Comparison of ENCODE assay signal across 8 mouse cellular contexts in genomic region chr5:146793630-146794083, GRCm38 (mm10). TPM values are rescaled to one million over a fixed set of nuclear protein-coding genes. Genes with fewer than 3 reads are reported as not detected.
DNase-seq lines count a peak whose midpoint lies in the region; ATAC-seq and TF ChIP-seq lines count a peak whose summit lies in the region.

No protein-coding gene starts in this region.

- TF ChIP-seq RAD21 in MEL (IDR thresholded peaks at IDR 0.05; ENCODE audit: low read depth, low read length) = no peak

- WGBS in kidney, adult 2 months = under 1% methylated on average over 18 of the region's 18 CpGs
- WGBS in hindbrain, embryonic 12.5 days = 9% methylated on average over 18 of the region's 18 CpGs
- 8% methylated on average over 18 of the region's 18 CpGs for WGBS in midbrain, embryonic 13.5 days

- no peak for ATAC-seq in hindbrain, embryonic 12.5 days (ENCODE audit: low FRiP score)
- ATAC-seq in midbrain, embryonic 13.5 days = no peak

- TF ChIP-seq POLR2A in kidney, adult 2 months (IDR thresholded peaks at IDR 0.05; ENCODE audit: low read depth, low read length) = no peak
- TF ChIP-seq POLR2A in MEL (IDR thresholded peaks at IDR 0.05; ENCODE audit: control insufficient read depth in 1 of 2, insufficient read depth in 1 of 2, low read depth in 1 of 2, low read length in 2 of 2, poor library complexity in 1 of 2) = no peak

- no peak for TF ChIP-seq CTCF in kidney, adult 2 months (conservative IDR thresholded peaks at IDR 0.05; ENCODE audit: insufficient read depth, insufficient read length, low read depth, low read length)
- no peak for TF ChIP-seq CTCF in MEL (IDR thresholded peaks at IDR 0.05 in 2 of 3, conservative IDR thresholded peaks at IDR 0.05 in 1 of 3; ENCODE audit: control insufficient read depth in 1 of 3, insufficient read depth in 1 of 3, low read depth in 2 of 3, low read length in 3 of 3, poor library complexity in 1 of 3, severe bottlenecking in 1 of 3)

- H3K4me2 ChIP-seq in hindbrain, embryonic 12.5 days (replicated peaks) = peak overlapping the region; percentile 80
- H3K4me2 ChIP-seq in midbrain, embryonic 13.5 days (replicated peaks) = peak overlapping the region; percentile 84

- intact Hi-C loops in left cerebral cortex, postnatal 36 days (cut with DNase I) = loop anchor here (2.0 to 5.0 kb wide), 2 partner anchors 39 to 66 kb away; partner anchors contain the start of gene Rpl21

- no peaks in the 10 kb centered on the region for H3K27me3 ChIP-seq in kidney, adult 2 months (replicated peaks; ENCODE audit: control insufficient read depth, insufficient read depth, low read length)
- H3K27me3 ChIP-seq in MEL (ENCODE audit: control insufficient read depth in 1 of 2, insufficient read depth in 2 of 2, low read length in 2 of 2) = no peaks in the 10 kb centered on the region
- H3K27me3 ChIP-seq in hindbrain, embryonic 12.5 days = no peaks in the 10 kb centered on the region
- H3K27me3 ChIP-seq in midbrain, embryonic 13.5 days = no peaks in the 10 kb centered on the region

- H3K9ac ChIP-seq in MEL (ENCODE audit: control insufficient read depth, low read depth, low read length, poor library complexity, severe bottlenecking) = peak overlapping the region; percentile 88
- peak overlapping the region; percentile 98 for H3K9ac ChIP-seq in hindbrain, embryonic 12.5 days
- peak overlapping the region; percentile 95 for H3K9ac ChIP-seq in midbrain, embryonic 13.5 days (replicated peaks)

- H3K36me3 ChIP-seq in kidney, adult 2 months (ENCODE audit: control insufficient read depth, insufficient read depth, low read length) = no peaks in the 10 kb centered on the region
- H3K36me3 ChIP-seq in MEL (ENCODE audit: control insufficient read depth in 1 of 2, insufficient read depth in 2 of 2, low read length in 2 of 2) = peaks cover 0 to 7% of the 10 kb centered on the region in 2 experiments; a peak in 2 of 4 replicates
- no peaks in the 10 kb centered on the region for H3K36me3 ChIP-seq in hindbrain, embryonic 12.5 days
- no peaks in the 10 kb centered on the region for H3K36me3 ChIP-seq in midbrain, embryonic 13.5 days

- H3K4me1 ChIP-seq in kidney, adult 2 months (ENCODE audit: control insufficient read depth, insufficient read depth, low read length) = peaks cover 42% of the 10 kb centered on the region
- H3K4me1 ChIP-seq in MEL (ENCODE audit: control insufficient read depth in 1 of 2, insufficient read depth in 2 of 2, low read length in 2 of 2) = peaks cover 4 to 21% of the 10 kb centered on the region in 2 experiments
- peaks cover 30% of the 10 kb centered on the region for H3K4me1 ChIP-seq in hindbrain, embryonic 12.5 days
- H3K4me1 ChIP-seq in midbrain, embryonic 13.5 days (replicated peaks) = peaks cover 50% of the 10 kb centered on the region

- peak overlapping the region; percentile 71 for H3K4me3 ChIP-seq in kidney, adult 2 months (ENCODE audit: insufficient read depth, low read depth, low read length)
- peak overlapping the region; percentile 84 to 93 for H3K4me3 ChIP-seq in MEL (ENCODE audit: control insufficient read depth in 1 of 2, insufficient read depth in 1 of 2, low read depth in 2 of 2, low read length in 2 of 2)
- H3K4me3 ChIP-seq in hindbrain, embryonic 12.5 days = peak overlapping the region; percentile 96
- H3K4me3 ChIP-seq in midbrain, embryonic 13.5 days (replicated peaks) = peak overlapping the region; percentile 93

- peak in 1 of 2 experiments; percentile 21; a peak in 2 of 4 replicates for TF ChIP-seq EP300 in MEL (IDR thresholded peaks at IDR 0.05; ENCODE audit: low read depth in 1 of 2, low read length in 2 of 2)

- H3K79me2 ChIP-seq in MEL (ENCODE audit: control insufficient read depth, insufficient read depth, low read length, poor library complexity) = peaks cover 46% of the 10 kb centered on the region

- H3K9me3 ChIP-seq in MEL (replicated peaks; ENCODE audit: insufficient read depth, low read length) = no peaks in the 10 kb centered on the region
- no peaks in the 10 kb centered on the region for H3K9me3 ChIP-seq in hindbrain, embryonic 12.5 days (replicated peaks)
- no peaks in the 10 kb centered on the region for H3K9me3 ChIP-seq in midbrain, embryonic 13.5 days

- peak overlapping the region; percentile 33 for H3K27ac ChIP-seq in kidney, adult 2 months (ENCODE audit: insufficient read depth, low read depth, low read length)
- H3K27ac ChIP-seq in MEL (ENCODE audit: control insufficient read depth, low read depth, low read length) = no peak overlapping the region
- no peak overlapping the region; the same call in 1 of the 2 replicates for H3K27ac ChIP-seq in hindbrain, embryonic 12.5 days
- peak overlapping the region; percentile 88 for H3K27ac ChIP-seq in midbrain, embryonic 13.5 days

- DNase-seq in kidney, adult 2 months = no peak
- DNase-seq in kidney, postnatal 25 days = no peak
- no peak for DNase-seq in MEL (ENCODE audit: low read depth, low spot score)
- no peak for DNase-seq in right cerebral cortex, postnatal 36 days (ENCODE audit: low spot score in 2 of 2)
- DNase-seq in cerebellum, adult 11 months = no peak
- no peak for DNase-seq in left cerebral cortex, postnatal 36 days (ENCODE audit: low spot score in 2 of 2)

TF ChIP-seq in MEL, 35 proteins besides CTCF, POLR2A, EP300 and RAD21:
- TF ChIP-seq RCOR1 (IDR thresholded peaks at IDR 0.05; ENCODE audit: low read depth, low read length) (peak; percentile 52; the same call in 1 of the 2 replicates), POLR2AphosphoS2 (IDR thresholded peaks at IDR 0.05; ENCODE audit: low read length) (no peak), ETS1 (IDR thresholded peaks at IDR 0.05; ENCODE audit: low read depth, low read length) (peak; percentile 38; the same call in 1 of the 2 replicates), NELFE (IDR thresholded peaks at IDR 0.05; ENCODE audit: low read depth, low read length) (no peak), CHD1 (IDR thresholded peaks at IDR 0.05; ENCODE audit: low read depth, low read length) (peak; percentile 37; the same call in 1 of the 2 replicates)

RNA-seq across cellular contexts. Expression of gene Usp12, which starts 1.1 kb away (rescaled TPM):
- 15.8 and 18.9 TPM in 2 replicates for polyA plus RNA-seq in kidney, adult 2 months (2012; rRNA removed)
- 22.0 and 24.5 TPM in 2 replicates for total RNA-seq in MEL (2012; rRNA removed)
- 10 to 100 TPM in 1 of 2 experiments, not detected in 1; 24.5 TPM for polyA plus RNA-seq in MEL (2012; ENCODE audit: insufficient read depth in 1 of 2, insufficient read length in 2 of 2, low read depth in 1 of 2, low replicate concordance in 2 of 2, missing spikeins in 1 of 2)
- 21.0 and 21.5 TPM in 2 replicates for polyA plus RNA-seq in hindbrain, embryonic 12.5 days (2016; fragmentation: Nextera tagmentation; extraction: Ambion mirVana)
- 11.9 and 13.8 TPM in 2 replicates for polyA plus RNA-seq in midbrain, embryonic 13.5 days (2015; fragmentation: Nextera tagmentation; extraction: Ambion mirVana)
- 10 to 100 TPM; 56.2 to 57.8 TPM for total RNA-seq in left cerebral cortex, postnatal 36 days (2021)

RNA-seq across cellular contexts. Expression of gene Rpl21, which starts 39.0 kb away (rescaled TPM):
- 54.5 and 98.3 TPM in 2 replicates for polyA plus RNA-seq in kidney, adult 2 months (2012; rRNA removed)
- 468 and 508 TPM in 2 replicates for total RNA-seq in MEL (2012; rRNA removed)
- 10 to 100 TPM in 1 of 2 experiments, not detected in 1; 70.7 TPM for polyA plus RNA-seq in MEL (2012; ENCODE audit: insufficient read depth in 1 of 2, insufficient read length in 2 of 2, low read depth in 1 of 2, low replicate concordance in 2 of 2, missing spikeins in 1 of 2)
- 362 and 406 TPM in 2 replicates for polyA plus RNA-seq in hindbrain, embryonic 12.5 days (2016; fragmentation: Nextera tagmentation; extraction: Ambion mirVana)
- polyA plus RNA-seq in midbrain, embryonic 13.5 days (2015; fragmentation: Nextera tagmentation; extraction: Ambion mirVana) = 371 and 386 TPM in 2 replicates
- 100 to 1,000 TPM; 164 to 189 TPM for total RNA-seq in left cerebral cortex, postnatal 36 days (2021)

RNA-seq across cellular contexts. Expression of gene Rasl11a, which starts 51.2 kb away (rescaled TPM):
- 17.4 and 20.2 TPM in 2 replicates for polyA plus RNA-seq in kidney, adult 2 months (2012; rRNA removed)
- total RNA-seq in MEL (2012; rRNA removed) = 1.1 and 1.7 TPM in 2 replicates
- 1 to 10 TPM in 1 of 2 experiments, not detected in 1; 2.3 TPM for polyA plus RNA-seq in MEL (2012; ENCODE audit: insufficient read depth in 1 of 2, insufficient read length in 2 of 2, low read depth in 1 of 2, low replicate concordance in 2 of 2, missing spikeins in 1 of 2)
- 11.0 and 13.4 TPM in 2 replicates for polyA plus RNA-seq in hindbrain, embryonic 12.5 days (2016; fragmentation: Nextera tagmentation; extraction: Ambion mirVana)
- polyA plus RNA-seq in midbrain, embryonic 13.5 days (2015; fragmentation: Nextera tagmentation; extraction: Ambion mirVana) = 11.0 and 12.5 TPM in 2 replicates
- total RNA-seq in left cerebral cortex, postnatal 36 days (2021) = 1 to 10 TPM; 6.7 to 9.1 TPM

Comparison
In these comparisons a context has a peak if more than half of its experiments do, and no peak if none do; other contexts are left out.
1. H3K27ac ChIP-seq: peak in kidney, adult 2 months (single experiment) and midbrain, embryonic 13.5 days (single experiment); none in MEL (single experiment) and hindbrain, embryonic 12.5 days (single experiment).
2. Peak in every context shown above with its lines, with median percentiles within 50 percentile points of each other: H3K4me3 ChIP-seq and H3K9ac ChIP-seq.